Mouse (Mus musculus): Measurements from ENCODE around the gene Fastk.

DNA sequence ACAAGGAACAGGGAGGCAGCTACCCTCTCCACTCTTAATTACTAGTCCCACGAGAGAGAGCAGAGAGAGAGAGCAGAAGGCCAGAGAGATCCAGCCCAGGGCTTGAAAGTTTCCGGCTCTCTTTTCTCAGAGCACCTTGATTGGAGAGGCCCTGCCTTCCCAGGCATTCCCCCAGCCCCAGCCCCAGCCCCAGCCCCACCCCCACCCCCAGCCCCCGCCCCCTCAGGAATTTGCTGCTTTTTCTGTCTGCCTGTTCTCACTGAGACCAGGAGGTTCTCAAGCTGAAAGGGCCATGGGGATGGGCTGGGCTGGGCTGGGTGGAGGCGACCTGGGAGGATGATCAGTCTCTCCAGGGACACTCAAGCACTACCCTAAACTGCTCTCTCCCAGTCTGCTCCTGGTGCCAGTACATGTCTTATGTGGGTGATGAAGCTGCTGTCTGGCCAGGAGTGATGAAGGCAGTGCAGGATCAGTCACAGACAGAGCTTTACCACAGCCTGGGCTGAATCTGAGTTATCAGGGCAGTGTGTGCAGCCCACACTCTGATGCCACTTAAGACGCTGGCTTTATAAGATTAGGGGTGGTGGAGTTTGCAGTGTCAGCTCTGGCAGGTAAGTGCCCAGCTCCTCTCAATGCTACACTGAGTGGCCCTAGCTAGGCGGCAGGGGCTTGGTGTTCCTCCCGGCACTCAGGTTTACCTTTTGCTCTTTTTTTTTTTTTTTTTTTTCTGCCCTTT lies 28.0 kb upstream of the Fastk start:
- TF ChIP-seq CTCF (IDR thresholded peaks at IDR 0.05; ENCODE audit: insufficient read depth, low read depth, low read length) = no peak
- TF ChIP-seq POLR2A (IDR thresholded peaks at IDR 0.05; ENCODE audit: insufficient read depth, low read depth, low read length) = no peak

All from olfactory bulb, adult 2 months (tissue).